Mouse (Mus musculus): ENCODE results near the gene Myl7.
"Not testable (repeated sequence)": the region's sequence is repeated elsewhere in the genome, so short reads cannot be mapped to it uniquely, and the experiment has no call there.

The Myl7 gene

GRCm38 (mm10) chr11:5902390-5902789 is 3.8 kb upstream of the Myl7 start:
- DNase-seq = no peak

GRCm38 (mm10) chr11:5901950-5902349 is 3.4 kb upstream of the Myl7 start:
- DNase-seq = peak; percentile 36

DNA sequence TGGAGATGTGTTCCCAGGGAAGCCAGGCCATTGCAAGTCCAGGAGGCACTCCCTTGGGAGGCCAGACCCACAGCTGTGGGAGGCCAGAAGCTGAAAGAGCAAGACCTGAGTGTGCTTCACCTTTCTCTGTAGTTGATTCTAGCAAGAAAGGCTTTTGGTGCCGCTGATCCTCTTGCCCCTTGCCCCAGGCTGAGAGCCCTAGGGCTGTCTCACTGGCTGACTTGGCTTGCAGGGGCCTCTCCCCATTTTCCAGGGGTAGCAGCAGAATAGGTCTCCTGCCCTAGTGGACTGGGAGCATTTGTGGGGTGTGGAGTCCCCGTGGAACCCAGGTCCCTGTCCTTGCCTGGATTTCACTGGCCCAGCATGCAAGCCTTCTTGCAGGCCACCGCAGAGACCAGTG is 2.7 kb upstream of the Myl7 start:
- no peak for DNase-seq

- DNase-seq = no peak
These were observed 704 bp upstream of the Myl7 start for GRCm38 (mm10) chr11:5899286-5899685.

- DNase-seq = no peak
These were observed 743 bp downstream of the Myl7 start for GRCm38 (mm10) chr11:5897839-5898238.

GRCm38 (mm10) chr11:5897230-5897629 is 1.4 kb downstream of the Myl7 start:
- peak; percentile 37 for DNase-seq

GRCm38 (mm10) chr11:5893807-5894206 is 4.8 kb downstream of the Myl7 start:
- no peak for DNase-seq

GRCm38 (mm10) chr11:5892810-5893368 is 5.7 kb downstream of the Myl7 start:
- DNase-seq = no peak

DNA sequence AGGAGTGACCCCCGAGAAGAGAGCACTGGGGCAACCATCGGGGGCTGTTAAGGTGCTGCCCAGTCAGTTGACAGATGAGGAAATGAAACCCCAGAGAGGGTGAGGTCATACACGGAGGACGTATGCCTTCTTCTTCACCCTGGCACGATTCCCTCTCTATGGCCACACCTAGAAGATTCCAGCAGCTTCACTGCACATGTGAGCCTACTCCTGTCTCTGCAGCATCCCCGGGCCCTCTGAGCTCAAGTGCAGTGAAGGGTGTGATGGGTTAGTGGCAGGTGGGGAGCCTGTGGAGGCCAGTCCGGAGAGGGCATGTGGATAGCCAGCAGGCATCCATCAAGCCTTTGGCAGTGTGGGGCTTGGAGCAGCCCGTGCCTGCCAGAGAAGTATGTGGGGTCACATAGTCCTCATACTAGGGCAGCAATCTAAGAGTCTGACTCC is 6.4 kb downstream of the Myl7 start:
- DNase-seq = no peak

GRCm38 (mm10) chr11:5888563-5888962 is 10.0 kb downstream of the Myl7 start:
- DNase-seq = not testable (repeated sequence)

DNA sequence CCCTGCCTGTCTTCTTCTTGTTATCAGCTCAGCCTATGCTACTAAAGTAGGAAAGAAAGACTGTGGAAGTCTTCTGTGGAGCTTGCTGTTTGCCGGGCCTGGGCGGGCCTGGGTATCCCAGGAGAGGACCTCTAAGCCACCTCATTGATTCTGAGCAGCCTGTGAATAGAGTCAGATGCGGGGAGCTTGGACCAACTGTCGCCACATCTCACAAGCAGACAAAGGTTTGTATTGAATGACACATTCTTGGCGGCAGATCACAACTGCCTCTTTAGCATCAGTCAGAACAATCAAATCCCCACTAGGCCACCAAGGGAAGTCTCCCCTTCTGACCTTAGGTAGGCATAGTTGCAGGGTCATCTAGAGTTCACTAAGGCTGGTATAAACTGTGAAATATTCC is 11.3 kb downstream of the Myl7 start:
- DNase-seq = no peak

DNA sequence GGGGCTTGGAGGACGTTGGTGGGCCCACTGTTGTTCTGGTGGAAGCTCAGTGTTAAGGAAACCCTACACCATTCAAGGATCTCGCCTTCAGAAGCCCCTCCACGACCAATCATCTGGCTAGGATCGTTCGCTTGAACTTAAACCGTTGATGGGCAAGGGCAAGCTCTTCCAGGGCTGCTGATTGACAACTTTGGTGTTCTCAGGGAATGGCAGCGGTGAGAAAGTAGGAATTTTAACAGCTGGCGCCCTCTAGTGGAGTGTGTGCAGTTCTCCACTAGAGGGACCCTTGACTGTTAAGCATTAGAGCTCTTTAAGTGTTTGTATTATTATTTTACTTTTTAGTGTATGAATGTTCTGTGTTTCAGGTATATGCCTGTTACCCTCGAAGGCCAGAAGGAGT is 12.4 kb downstream of the Myl7 start:
- DNase-seq = peak; percentile 78

DNA sequence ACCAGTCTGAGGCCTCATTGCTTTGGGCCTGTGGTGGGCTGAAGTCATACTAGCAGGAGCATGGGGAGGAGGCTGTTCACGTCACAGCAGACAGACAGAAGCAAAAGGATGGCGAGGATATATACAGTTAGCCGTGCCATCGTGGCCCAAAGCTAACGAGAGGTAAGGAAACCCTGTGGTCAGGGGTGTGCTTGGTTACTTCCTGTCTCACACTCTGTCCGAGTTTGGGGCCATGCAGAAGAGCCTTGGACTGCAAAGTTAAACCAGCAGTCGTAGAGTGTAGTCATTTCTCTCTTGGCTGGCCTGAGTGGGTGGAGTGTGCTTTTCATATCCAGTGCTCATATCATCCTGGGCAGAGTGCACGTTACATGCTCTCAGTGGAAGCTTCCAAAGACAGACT is 16.1 kb downstream of the Myl7 start:
- DNase-seq = no peak

DNA sequence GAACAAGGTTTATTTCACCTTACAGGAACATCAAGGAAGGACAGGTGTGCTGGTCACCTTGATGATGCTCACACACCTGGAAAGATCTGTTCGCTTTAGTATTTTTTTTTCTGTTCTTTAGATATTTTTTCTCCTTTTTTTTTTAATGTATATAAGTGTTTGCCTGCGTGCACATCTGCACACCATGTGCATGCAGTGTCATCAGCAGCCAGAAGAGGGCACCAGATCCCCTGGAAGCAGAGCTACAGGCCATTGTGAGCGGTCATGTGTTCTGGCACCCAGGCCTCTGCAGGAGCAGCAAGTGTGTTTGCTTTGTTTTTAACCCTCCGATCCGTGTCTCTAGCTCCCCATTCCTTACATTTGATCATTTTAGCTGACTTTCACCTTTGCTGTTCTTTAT is 18.7 kb downstream of the Myl7 start:
- peak; percentile 80 for DNase-seq

GRCm38 (mm10) chr11:5878661-5879060 is 19.9 kb downstream of the Myl7 start:
- no peak for DNase-seq

GRCm38 (mm10) chr11:5877921-5878526 is 20.6 kb downstream of the Myl7 start, which contains the start of gene Pold2:
Pold2 (minus strand) TSS chr11:5878292.
- peak; percentile 97 for DNase-seq

DNA sequence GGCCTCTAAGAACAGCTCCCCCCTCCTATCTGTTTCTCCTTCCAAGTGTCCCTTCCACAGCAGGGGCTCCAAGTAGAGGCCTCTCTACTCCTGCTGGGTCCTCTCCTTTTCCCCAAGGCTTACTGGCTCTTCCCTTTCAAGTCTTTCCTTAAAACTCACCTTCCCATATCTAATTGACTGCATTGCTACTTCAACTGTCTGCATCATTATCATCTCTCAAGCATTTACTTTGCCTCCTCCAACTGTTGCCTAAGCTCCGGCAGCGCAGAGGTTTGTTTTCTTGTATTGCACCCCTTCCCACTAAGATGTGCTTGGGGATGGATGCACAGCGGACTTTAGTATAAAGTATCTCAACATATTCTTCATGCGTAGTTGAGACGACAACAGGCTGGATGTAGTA is 21.2 kb downstream of the Myl7 start:
- DNase-seq = no peak

GRCm38 (mm10) chr11:5873192-5873591 is 25.4 kb downstream of the Myl7 start:
- no peak for DNase-seq

GRCm38 (mm10) chr11:5872707-5873106 is 25.9 kb downstream of the Myl7 start:
- no peak for DNase-seq

GRCm38 (mm10) chr11:5870069-5870468 is 28.5 kb downstream of the Myl7 start:
- DNase-seq = no peak

DNA sequence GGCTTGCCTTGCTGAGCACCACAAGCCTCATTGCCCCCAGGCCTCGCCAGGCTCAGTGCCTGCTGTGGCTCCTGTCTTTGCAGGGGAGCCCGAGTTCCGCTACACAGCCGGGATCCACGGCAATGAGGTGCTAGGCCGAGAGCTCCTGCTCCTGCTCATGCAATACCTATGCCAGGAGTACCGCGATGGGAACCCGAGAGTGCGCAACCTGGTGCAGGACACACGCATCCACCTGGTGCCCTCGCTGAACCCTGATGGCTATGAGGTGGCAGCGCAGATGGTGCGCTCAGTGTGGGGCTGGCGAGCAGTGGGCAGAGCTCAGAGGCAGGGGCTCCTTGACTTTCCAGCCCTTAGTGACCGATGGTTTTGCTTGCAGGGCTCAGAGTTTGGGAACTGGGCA is 29.3 kb downstream of the Myl7 start:
- DNase-seq = no peak

DNA sequence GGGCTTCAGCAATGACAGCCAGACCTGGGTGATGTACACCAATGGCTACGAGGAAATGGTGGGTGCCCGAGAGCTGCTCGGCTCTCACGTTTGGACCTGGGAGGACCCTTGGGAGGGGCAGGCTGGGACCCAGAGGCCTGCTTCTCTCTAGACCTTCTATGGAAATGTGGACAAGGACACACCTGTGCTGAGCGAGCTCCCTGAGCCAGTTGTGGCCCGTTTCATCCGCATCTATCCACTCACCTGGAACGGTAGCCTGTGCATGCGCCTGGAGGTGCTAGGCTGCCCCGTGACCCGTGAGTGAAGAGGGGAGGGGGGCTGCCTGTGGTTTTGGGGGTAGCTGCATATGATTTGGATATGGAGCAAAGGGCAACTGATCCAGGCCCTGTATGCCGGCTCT is 30.3 kb downstream of the Myl7 start:
- no peak for DNase-seq

GRCm38 (mm10) chr11:5867196-5867595 is 31.4 kb downstream of the Myl7 start:
- no peak for DNase-seq

DNA sequence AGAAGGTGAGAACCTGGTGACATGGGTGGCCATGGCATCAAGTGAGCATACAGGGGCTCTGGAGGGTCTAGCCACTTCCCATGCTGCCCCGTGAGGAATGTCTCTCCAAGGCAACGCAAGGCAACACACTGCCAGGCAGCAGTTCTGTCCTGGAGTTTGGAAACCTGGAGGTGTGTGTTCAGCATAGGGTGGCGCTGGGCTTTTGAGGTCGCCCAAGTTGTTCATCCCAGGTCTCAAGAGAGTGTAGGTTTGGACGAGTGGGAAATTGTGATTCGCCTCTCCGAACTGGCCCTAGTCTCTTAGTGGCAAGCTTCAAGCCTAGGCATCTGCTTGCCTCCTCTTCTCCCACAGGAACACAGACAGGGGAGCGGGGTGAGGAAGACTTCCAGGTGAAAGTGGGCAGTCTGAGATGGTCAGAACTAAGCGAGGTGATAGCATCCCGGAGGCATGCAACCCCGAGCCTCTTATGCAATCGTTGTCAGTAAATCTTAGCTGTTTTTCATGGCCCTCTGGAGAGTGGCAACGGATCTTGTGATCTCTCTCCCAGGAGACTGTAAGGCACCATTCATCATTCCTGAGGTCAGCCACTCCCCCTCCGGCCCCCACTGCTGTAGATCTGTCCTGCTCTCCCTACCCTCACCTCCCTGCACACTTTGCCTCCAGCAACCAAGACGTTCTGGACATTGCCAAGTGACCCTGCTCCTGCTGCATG is 36.0 kb downstream of the Myl7 start:
- DNase-seq = no peak
